Mouse (Mus musculus): Measurements from ENCODE around the gene Dpm3.

GRCm38 (mm10) chr3:89231345-89231744, 27.8 kb upstream of the Dpm3 start:
- TF ChIP-seq TCF12 (IDR thresholded peaks at IDR 0.05; ENCODE audit: insufficient read depth, poor library complexity, severe bottlenecking) = no peak
- no peak for TF ChIP-seq CEBPB (IDR thresholded peaks at IDR 0.05; ENCODE audit: insufficient read depth, poor library complexity, severe bottlenecking)
- TF ChIP-seq POLR2A (IDR thresholded peaks at IDR 0.05; ENCODE audit: insufficient read length, low read depth) = no peak
- TF ChIP-seq SRF (IDR thresholded peaks at IDR 0.05; ENCODE audit: control insufficient read depth, insufficient read length, low read depth) = no peak
- TF ChIP-seq MAX (IDR thresholded peaks at IDR 0.05; ENCODE audit: low read depth) = no peak
- no peak for TF ChIP-seq USF1 (IDR thresholded peaks at IDR 0.05; ENCODE audit: low read depth)
